Mouse (Mus musculus): ENCODE data around the gene Gm4131.

The Gm4131 gene

GRCm38 (mm10) chr14:62546296-62546695 lies 20.4 kb downstream of the Gm4131 start:
- DNase-seq, result no peak

DNA sequence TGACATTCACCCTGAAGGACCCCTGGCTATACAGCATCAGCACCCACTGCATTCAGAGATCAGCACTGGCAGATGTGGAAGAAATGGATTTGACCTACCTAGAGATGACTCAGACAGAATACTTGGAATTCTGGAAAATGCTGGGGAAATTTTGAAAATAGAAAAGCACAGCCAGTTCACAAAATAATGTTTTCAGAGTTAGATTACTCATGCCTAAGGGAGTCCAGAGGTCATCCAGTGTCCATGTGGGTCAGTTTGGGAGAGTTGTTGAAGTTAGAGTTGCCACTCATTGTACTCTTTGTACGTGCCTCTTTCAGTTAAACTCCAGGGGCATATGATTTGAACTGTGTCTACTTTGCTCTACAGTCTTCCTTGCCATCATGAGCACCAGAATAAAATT lies 25.0 kb downstream of the Gm4131 start:
- no peak for DNase-seq

- DNase-seq, result no peak
These were observed 26.9 kb downstream of the Gm4131 start for GRCm38 (mm10) chr14:62539834-62540233.

GRCm38 (mm10) chr14:62536988-62537387 lies 29.7 kb downstream of the Gm4131 start:
- no peak for DNase-seq

DNA sequence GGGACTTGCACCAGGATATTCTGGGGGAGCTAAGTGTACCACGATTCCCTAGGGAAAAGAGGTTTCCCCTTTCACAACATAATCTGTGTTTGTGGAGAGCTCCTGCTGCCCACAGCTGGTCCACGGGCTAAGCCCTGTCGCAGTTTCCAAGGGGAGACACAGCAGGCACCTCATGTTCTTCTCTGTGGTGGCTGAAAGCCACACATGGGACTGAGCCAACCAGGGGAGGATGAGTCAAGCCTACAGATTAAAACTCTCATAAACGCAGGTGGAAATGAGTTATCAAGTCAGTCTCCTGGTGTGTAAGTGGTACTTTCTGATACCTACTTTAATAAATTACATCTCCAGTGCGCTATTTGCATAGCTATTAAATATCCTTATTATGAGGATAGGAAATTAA lies 30.6 kb downstream of the Gm4131 start:
- no peak for DNase-seq

- no peak for DNase-seq
These were observed 35.8 kb downstream of the Gm4131 start for GRCm38 (mm10) chr14:62530951-62531350.

DNA sequence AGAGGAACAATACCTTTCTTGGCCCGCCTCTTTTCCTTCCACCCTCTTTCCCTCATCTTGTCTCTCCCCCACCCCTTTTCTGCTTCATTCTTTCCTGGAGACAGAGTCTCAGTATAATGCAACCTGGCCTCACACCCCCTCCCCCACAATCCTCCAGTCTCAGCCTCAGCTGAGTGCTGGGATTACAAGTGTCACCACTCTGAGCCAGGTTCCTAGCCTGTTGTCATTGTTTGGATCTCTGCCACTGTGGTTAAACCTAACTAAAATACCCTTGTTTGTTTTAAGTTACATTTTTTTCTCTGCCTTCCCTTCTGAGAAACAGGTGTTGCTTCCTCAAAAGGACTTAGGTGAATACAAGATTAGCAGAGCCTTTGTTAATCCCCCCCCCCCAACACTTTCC lies 53.9 kb downstream of the Gm4131 start:
- no peak for DNase-seq

- DNase-seq, result no peak
These were observed 57.4 kb downstream of the Gm4131 start for GRCm38 (mm10) chr14:62509350-62509749.

- no peak for DNase-seq
These were observed 60.5 kb downstream of the Gm4131 start for GRCm38 (mm10) chr14:62506261-62506660.

GRCm38 (mm10) chr14:62497391-62497790 lies 69.3 kb downstream of the Gm4131 start:
- DNase-seq, result no peak

GRCm38 (mm10) chr14:62496501-62496900 lies 70.2 kb downstream of the Gm4131 start:
- DNase-seq, result no peak

GRCm38 (mm10) chr14:62493456-62493855 lies 73.3 kb downstream of the Gm4131 start:
- DNase-seq, result no peak

GRCm38 (mm10) chr14:62492196-62492850 lies 74.4 kb downstream of the Gm4131 start:
- DNase-seq, result peak; percentile 70

GRCm38 (mm10) chr14:62488270-62488669 lies 78.5 kb downstream of the Gm4131 start:
- DNase-seq, result no peak

- DNase-seq, result no peak
These were observed 85.3 kb downstream of the Gm4131 start for GRCm38 (mm10) chr14:62481381-62481780.

- DNase-seq, result no peak
These were observed 87.3 kb downstream of the Gm4131 start for GRCm38 (mm10) chr14:62479395-62479794.

- DNase-seq, result no peak
These were observed 92.2 kb downstream of the Gm4131 start for GRCm38 (mm10) chr14:62474481-62474880.

DNA sequence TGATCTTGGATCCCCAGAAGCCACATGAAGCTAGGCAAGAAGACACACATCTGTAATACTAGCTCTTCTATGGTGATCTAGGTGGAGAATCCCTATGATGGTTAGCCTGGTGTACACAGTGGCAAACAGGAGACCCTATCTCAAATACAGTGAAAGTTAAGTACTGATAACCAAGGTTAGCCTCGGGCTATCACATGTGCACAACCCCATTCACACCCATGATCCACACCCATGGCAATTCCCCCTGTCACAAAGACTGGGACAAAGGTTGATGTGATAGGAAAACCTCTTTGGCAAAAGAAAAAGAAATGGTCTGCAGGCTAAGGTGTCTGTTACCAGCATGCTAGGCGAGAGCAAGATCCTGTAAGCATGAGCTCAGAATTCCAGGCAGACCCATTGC lies 94.7 kb downstream of the Gm4131 start:
- DNase-seq, result no peak

GRCm38 (mm10) chr14:62468753-62469125 lies 98.0 kb downstream of the Gm4131 start:
- DNase-seq, result no peak

GRCm38 (mm10) chr14:62468119-62468752 lies 98.5 kb downstream of the Gm4131 start:
- DNase-seq, result no peak

- no peak for DNase-seq
These were observed 101.8 kb downstream of the Gm4131 start for GRCm38 (mm10) chr14:62464966-62465365.

GRCm38 (mm10) chr14:62459541-62459940 lies 107.2 kb downstream of the Gm4131 start:
- DNase-seq, result peak; percentile 62

DNA sequence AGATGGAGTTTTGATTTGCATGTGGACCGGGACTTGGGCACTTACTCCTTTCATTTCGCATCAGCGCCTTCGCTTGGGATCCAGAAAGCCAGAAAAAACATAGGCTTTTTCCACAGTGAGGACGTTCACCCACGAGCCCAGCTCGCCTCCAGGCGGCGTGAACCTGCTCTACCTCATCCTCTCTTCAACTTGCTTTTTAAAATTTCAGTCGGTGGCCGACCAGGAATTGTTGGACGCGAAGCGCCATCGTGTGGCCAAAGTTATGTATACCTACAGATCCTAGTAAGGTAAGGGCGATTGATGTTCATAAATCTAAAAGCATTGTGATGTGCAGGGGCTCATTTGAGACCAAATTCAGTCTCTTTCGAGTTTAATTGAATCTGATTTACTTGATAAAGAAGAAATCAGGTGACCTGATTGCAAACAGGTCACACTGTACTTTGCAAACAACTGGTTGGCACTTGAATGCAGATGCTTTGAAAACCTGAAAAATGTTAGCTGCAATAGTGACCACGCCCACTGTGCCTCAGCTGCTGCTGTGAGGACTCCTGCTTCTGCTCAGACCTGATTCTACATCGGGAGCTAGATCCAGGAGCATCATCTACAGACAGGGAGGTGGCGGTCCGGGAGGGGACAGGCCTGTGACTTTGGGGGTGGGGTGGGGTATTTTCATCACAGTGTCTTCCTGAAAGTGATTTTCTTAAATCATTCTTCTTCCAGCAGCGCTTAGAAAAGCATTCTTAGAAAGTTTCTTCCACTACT lies 109.1 kb downstream of the Gm4131 start:
- peak; percentile 95 for DNase-seq

GRCm38 (mm10) chr14:62456239-62456747 lies 110.4 kb downstream of the Gm4131 start, which contains the start of gene Gucy1b2:
Gucy1b2 (minus strand) TSS chr14:62456289.
- DNase-seq, result no peak
